Mouse (Mus musculus) hindbrain, embryonic 14.5 days (tissue): ENCODE results near the gene Sh3glb2. TPM values are rescaled to one million over a fixed set of nuclear protein-coding genes. Genes with fewer than 3 reads are reported as not detected.

ENCODE experiments used
- ATAC-seq: fragments of 200-750 bp; cut with Nextera tagmentation; 2 replicates; pipeline ENCODE4 v1.8.0; 2017; ENCODE audit warnings: moderate number of reproducible peaks, mild to moderate bottlenecking, moderate TSS enrichment, moderate library complexity; ENCODE audit not compliant: low FRiP score
- DNase-seq: peaks from one replicate; pipeline ENCODE4 v3.0.0-alpha.2; 2015; ENCODE audit warnings: low spot score
- H3K27ac ChIP-seq: fragments of 300-500 bp; sonication (generic); 2 replicates; pipeline ENCODE4 v1.5.1; 2014; ENCODE audit warnings: mild to moderate bottlenecking, moderate library complexity
- H3K27me3 ChIP-seq: fragments of 300-500 bp; sonication (generic); 2 replicates; pipeline ENCODE4 v1.6.1; 2014; ENCODE audit warnings: mild to moderate bottlenecking, low read length, mixed read lengths; ENCODE audit not compliant: control insufficient read depth, insufficient read depth
- H3K36me3 ChIP-seq: fragments of 300-500 bp; sonication (generic); replicated peaks from 2 replicates; pipeline ENCODE4 v1.6.1; 2014; ENCODE audit not compliant: control insufficient read depth, insufficient read depth
- H3K4me1 ChIP-seq: fragments of 300-500 bp; sonication (generic); replicated peaks from 2 replicates; pipeline ENCODE4 v1.6.1; 2014; ENCODE audit warnings: antibody characterized with exemption, low read length, mixed read lengths; ENCODE audit not compliant: control insufficient read depth, insufficient read depth
- H3K4me2 ChIP-seq: fragments of 300-500 bp; sonication (generic); replicated peaks from 2 replicates; pipeline ENCODE4 v1.6.1; 2014; ENCODE audit warnings: mild to moderate bottlenecking, moderate library complexity
- H3K4me3 ChIP-seq: fragments of 300-500 bp; sonication (generic); replicated peaks from 2 replicates; pipeline ENCODE4 v1.5.1; 2014; ENCODE audit warnings: mild to moderate bottlenecking, low read length
- H3K9ac ChIP-seq: fragments of 300-500 bp; sonication (generic); 2 replicates; pipeline ENCODE4 v1.6.1; 2014
- H3K9me3 ChIP-seq: fragments of 300-500 bp; sonication (generic); 2 replicates; pipeline ENCODE4 v1.6.1; 2016; ENCODE audit warnings: low read length; ENCODE audit not compliant: control insufficient read depth
- WGBS: fragments of 180-500 bp; shearing (Covaris S2); extraction: QIAGEN DNeasy Blood & Tissue Kit; methylation state at CpG from one replicate; pipeline ENCODE4 v1.1.7; 2014; 5-methylcytosine and 5-hydroxymethylcytosine counted together
- polyA plus RNA-seq: library from polyadenylated mRNA; unstranded; fragments of >200 nt; fragmentation: Nextera tagmentation; extraction: Ambion mirVana; gene quantifications from 2 replicates; pipeline ENCODE4 v1.2.1, GENCODE M21; 2014

Gene Sh3glb2
- polyA plus RNA-seq, 1 experiment from 2014 or later = 143 TPM

GRCm38 (mm10) chr2:30351149-30351548 lies 8.0 kb downstream of the Sh3glb2 start:
- H3K27ac ChIP-seq = no peak overlapping the region
- WGBS = 89% methylated on average over 2 of the region's 2 CpGs
- no peak for DNase-seq
- H3K4me3 ChIP-seq = no peak overlapping the region
- no peak overlapping the region for H3K4me2 ChIP-seq
- H3K9ac ChIP-seq = no peak overlapping the region
- no peaks in the 10 kb centered on the region for H3K9me3 ChIP-seq
- H3K27me3 ChIP-seq = no peaks in the 10 kb centered on the region
- peaks cover 2% of the 10 kb centered on the region; the same call in 1 of the 2 replicates for H3K4me1 ChIP-seq
- no peak for ATAC-seq
- H3K36me3 ChIP-seq = peaks cover 72% of the 10 kb centered on the region

DNA sequence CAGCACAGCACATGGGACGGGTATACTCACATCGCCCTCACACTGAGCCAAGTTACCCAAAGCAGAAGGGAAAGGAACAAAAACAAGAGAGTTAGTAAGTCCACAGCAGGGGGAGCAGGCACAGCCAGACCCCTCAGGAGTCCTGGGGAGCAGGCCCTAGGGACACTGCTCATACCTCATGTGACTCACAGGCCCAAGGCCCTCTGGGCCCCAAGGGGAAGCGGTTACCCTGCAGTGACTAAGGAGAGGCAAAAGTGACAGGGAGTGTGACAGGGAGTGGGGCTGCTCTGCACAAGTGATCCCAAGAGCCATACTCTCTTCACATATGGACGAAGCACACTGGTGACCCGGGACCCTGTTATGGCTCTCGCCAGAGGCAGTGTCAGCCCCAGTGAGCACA lies 9.9 kb downstream of the Sh3glb2 start:
- Histone ChIP-seq H3K9ac (no peak overlapping the region), H3K9me3 (no peaks in the 10 kb centered on the region), H3K27ac (no peak overlapping the region), H3K4me1 (no peaks in the 10 kb centered on the region), H3K27me3 (no peaks in the 10 kb centered on the region), H3K36me3 (peaks cover 88% of the 10 kb centered on the region), H3K4me2 (no peak overlapping the region), H3K4me3 (no peak overlapping the region)
- DNase-seq (no peak), ATAC-seq (no peak)
- WGBS = 91% methylated on average over 6 of the region's 6 CpGs

- 94% methylated on average over 7 of the region's 7 CpGs for WGBS
- H3K4me2 ChIP-seq = no peak overlapping the region
- H3K27me3 ChIP-seq = no peaks in the 10 kb centered on the region
- no peak overlapping the region for H3K9ac ChIP-seq
- H3K4me3 ChIP-seq = no peak overlapping the region
- H3K4me1 ChIP-seq = no peaks in the 10 kb centered on the region
- DNase-seq (no peak), ATAC-seq (no peak)
- H3K9me3 ChIP-seq = no peaks in the 10 kb centered on the region
- H3K36me3 ChIP-seq = peaks cover 98% of the 10 kb centered on the region
- no peak overlapping the region for H3K27ac ChIP-seq
Measured at GRCm38 (mm10) chr2:30345971-30346676, 13.0 kb downstream of the Sh3glb2 start.

- Histone ChIP-seq H3K27ac (no peak overlapping the region), H3K9me3 (no peaks in the 10 kb centered on the region), H3K9ac (no peak overlapping the region), H3K36me3 (peaks cover 100% of the 10 kb centered on the region), H3K4me3 (no peak overlapping the region), H3K4me1 (no peaks in the 10 kb centered on the region), H3K27me3 (no peaks in the 10 kb centered on the region), H3K4me2 (no peak overlapping the region)
- 72% methylated on average over 14 of the region's 14 CpGs for WGBS
- no peak for DNase-seq
- no peak for ATAC-seq
Measured at GRCm38 (mm10) chr2:30343601-30344137, 15.5 kb downstream of the Sh3glb2 start.

GRCm38 (mm10) chr2:30342544-30342943 lies 16.6 kb downstream of the Sh3glb2 start:
- Histone ChIP-seq H3K27me3 (no peaks in the 10 kb centered on the region), H3K27ac (no peak overlapping the region), H3K36me3 (peaks cover 100% of the 10 kb centered on the region), H3K4me2 (no peak overlapping the region), H3K4me1 (no peaks in the 10 kb centered on the region), H3K9me3 (no peaks in the 10 kb centered on the region), H3K9ac (no peak overlapping the region), H3K4me3 (no peak overlapping the region)
- WGBS = 96% methylated on average over 7 of the region's 7 CpGs
- no peak for ATAC-seq
- no peak for DNase-seq

GRCm38 (mm10) chr2:30342061-30342460 lies 17.1 kb downstream of the Sh3glb2 start:
- no peak for DNase-seq
- peaks cover 100% of the 10 kb centered on the region for H3K36me3 ChIP-seq
- no peak overlapping the region for H3K27ac ChIP-seq
- no peaks in the 10 kb centered on the region for H3K9me3 ChIP-seq
- H3K9ac ChIP-seq = no peak overlapping the region
- no peaks in the 10 kb centered on the region for H3K4me1 ChIP-seq
- no peaks in the 10 kb centered on the region for H3K27me3 ChIP-seq
- no peak for ATAC-seq
- no peak overlapping the region for H3K4me2 ChIP-seq
- WGBS = 92% methylated on average over 3 of the region's 3 CpGs
- H3K4me3 ChIP-seq = no peak overlapping the region

- H3K9ac ChIP-seq = no peak overlapping the region
Measured at GRCm38 (mm10) chr2:30337179-30337578, 22.0 kb downstream of the Sh3glb2 start.

DNA sequence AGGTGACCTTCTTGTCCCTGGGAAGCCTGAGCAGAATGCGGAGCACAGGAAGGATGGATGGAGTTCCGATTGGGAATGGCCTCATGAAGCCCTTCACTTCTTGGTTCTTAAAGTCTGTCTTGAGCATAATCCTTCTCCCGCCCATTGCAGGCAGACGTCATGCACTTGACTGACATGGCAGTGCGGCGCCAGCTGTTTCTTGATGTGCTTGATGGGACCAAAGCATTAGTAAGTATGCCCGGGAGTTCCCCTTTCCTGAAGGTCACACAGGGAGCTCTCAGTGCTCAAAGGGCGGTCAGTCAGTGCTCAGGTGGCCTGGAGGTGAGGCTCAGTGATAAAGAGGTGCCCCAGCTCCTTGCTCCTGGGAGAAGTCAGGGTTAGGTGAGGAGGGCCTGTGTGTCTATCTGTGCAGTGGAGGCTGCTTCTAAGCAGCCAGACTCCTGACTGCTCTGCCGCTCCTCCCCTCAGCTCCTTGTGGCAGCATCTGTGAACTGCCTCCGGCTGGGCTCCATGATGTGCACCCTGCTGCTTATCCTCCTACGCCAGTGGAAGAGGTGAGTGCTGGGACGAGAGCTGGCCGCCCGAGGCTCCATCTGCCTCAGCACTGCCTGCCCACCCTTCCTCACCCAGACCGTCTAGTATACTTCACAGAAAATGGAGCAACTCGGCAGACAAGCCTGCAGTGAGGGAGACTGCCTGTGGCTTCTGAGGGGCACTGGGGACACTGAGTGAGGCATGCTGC lies 22.8 kb downstream of the Sh3glb2 start:
- H3K9ac ChIP-seq = no peak overlapping the region

More at GRCm38 (mm10) chr2:30337179-30337578, 22.0 kb downstream of the Sh3glb2 start:
- Histone ChIP-seq H3K4me3 (no peak overlapping the region), H3K9me3 (no peaks in the 10 kb centered on the region), H3K4me1 (no peaks in the 10 kb centered on the region), H3K27me3 (no peaks in the 10 kb centered on the region), H3K36me3 (peaks cover 100% of the 10 kb centered on the region), H3K27ac (no peak overlapping the region), H3K4me2 (no peak overlapping the region)
- WGBS = 90% methylated on average over 12 of the region's 12 CpGs
- DNase-seq (no peak), ATAC-seq (no peak)

GRCm38 (mm10) chr2:30335324-30335723 lies 23.8 kb downstream of the Sh3glb2 start:
- H3K27me3 ChIP-seq = no peaks in the 10 kb centered on the region
- H3K9me3 ChIP-seq = no peaks in the 10 kb centered on the region
- H3K4me1 ChIP-seq = no peaks in the 10 kb centered on the region
- WGBS = 95% methylated on average over 2 of the region's 2 CpGs
- peaks cover 100% of the 10 kb centered on the region for H3K36me3 ChIP-seq
- H3K9ac ChIP-seq = no peak overlapping the region
- H3K4me2 ChIP-seq = no peak overlapping the region
- H3K27ac ChIP-seq = no peak overlapping the region
- no peak overlapping the region for H3K4me3 ChIP-seq
- DNase-seq = no peak
- ATAC-seq = no peak

More for the DNA sequence above, 22.8 kb downstream of the Sh3glb2 start:
- Histone ChIP-seq H3K27me3 (no peaks in the 10 kb centered on the region), H3K9me3 (no peaks in the 10 kb centered on the region), H3K27ac (no peak overlapping the region), H3K36me3 (peaks cover 100% of the 10 kb centered on the region), H3K4me1 (no peaks in the 10 kb centered on the region), H3K4me3 (no peak overlapping the region), H3K4me2 (no peak overlapping the region)
- ATAC-seq = no peak
- DNase-seq = no peak
- WGBS = 84% methylated on average over 16 of the region's 16 CpGs
